Mouse (Mus musculus): ENCODE measurements at regions not wholly inside any gene's neighbourhood (a gene's known extent, or its start where the extent isn't known, plus 50 kb on each side); places are given as distances from the start of the nearest gene placed in this dataset.

DNA sequence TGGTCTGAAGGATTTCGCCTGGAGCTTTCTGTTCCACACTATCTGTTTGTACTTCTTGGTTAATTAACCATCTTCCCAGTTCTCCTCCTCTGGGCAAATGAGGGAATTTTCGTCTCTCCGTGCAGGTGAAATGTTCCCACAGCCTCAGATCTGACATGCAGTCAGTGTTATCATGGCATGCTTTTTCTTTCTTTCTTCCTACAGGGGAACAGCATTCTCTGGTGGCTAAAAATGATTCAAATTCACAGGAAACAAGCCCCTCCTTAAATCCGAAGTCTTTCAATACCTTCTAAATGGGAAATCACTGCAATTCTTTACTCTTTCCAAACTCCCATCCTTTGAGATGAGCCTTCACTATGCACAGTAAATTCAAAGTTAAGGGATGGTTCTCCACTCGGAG lies 429.7 kb downstream of the Sox2 start:
- TF ChIP-seq CTCF (IDR thresholded peaks at IDR 0.05; ENCODE audit: borderline replicate concordance, insufficient read depth, low read length): no peak
- TF ChIP-seq POLR2A (IDR thresholded peaks at IDR 0.05; ENCODE audit: low read depth, low read length): no peak
